Mouse (Mus musculus): ENCODE data around the gene Gga2. TPM values are rescaled to one million over a fixed set of nuclear protein-coding genes. Genes with fewer than 3 reads are reported as not detected.
A peak's percentile ranks its signal among the peaks of the same experiment; 100 is the strongest.

Gene Gga2
- total RNA-seq, 1 experiment from 2014 or later, result 20.3 TPM

GRCm38 (mm10) chr7:122012370-122012769, 8.7 kb downstream of the Gga2 start:
- DNase-seq, result peak; percentile 20

GRCm38 (mm10) chr7:122000396-122000795, 20.6 kb downstream of the Gga2 start:
- DNase-seq, result no peak

GRCm38 (mm10) chr7:121995961-121996360, 25.1 kb downstream of the Gga2 start:
- no peak for DNase-seq

GRCm38 (mm10) chr7:121981307-121981871, 39.6 kb downstream of the Gga2 start, which contains the start of gene Cog7:
TSS of gene Cog7 (minus strand) at chr7:121981711.
- DNase-seq, result peak; percentile 94

- DNase-seq, result peak; percentile 75
Measured at GRCm38 (mm10) chr7:121975031-121975430, 46.0 kb downstream of the Gga2 start.

- no peak for DNase-seq
Measured at GRCm38 (mm10) chr7:121971698-121972097, 49.3 kb downstream of the Gga2 start.

- no peak for DNase-seq
Measured at GRCm38 (mm10) chr7:121970250-121970649, 50.8 kb downstream of the Gga2 start.

- no peak for DNase-seq
Measured at GRCm38 (mm10) chr7:121968816-121969215, 52.2 kb downstream of the Gga2 start.

- DNase-seq, result no peak
Measured at GRCm38 (mm10) chr7:121968242-121968641, 52.8 kb downstream of the Gga2 start.

- DNase-seq, result peak; percentile 36
Measured at GRCm38 (mm10) chr7:121966169-121966568, 54.9 kb downstream of the Gga2 start.

GRCm38 (mm10) chr7:121963883-121964398, 57.1 kb downstream of the Gga2 start:
- DNase-seq, result peak; percentile 42

GRCm38 (mm10) chr7:121962571-121962959, 58.5 kb downstream of the Gga2 start:
- DNase-seq, result no peak

- no peak for DNase-seq
Measured at GRCm38 (mm10) chr7:121961913-121962570, 59.0 kb downstream of the Gga2 start.

GRCm38 (mm10) chr7:121955802-121956201, 65.2 kb downstream of the Gga2 start:
- no peak for DNase-seq

GRCm38 (mm10) chr7:121954891-121955669, 65.9 kb downstream of the Gga2 start:
- no peak for DNase-seq

- DNase-seq, result no peak
Measured at GRCm38 (mm10) chr7:121947513-121947912, 73.5 kb downstream of the Gga2 start.

GRCm38 (mm10) chr7:121946196-121946595, 74.8 kb downstream of the Gga2 start:
- DNase-seq, result no peak

GRCm38 (mm10) chr7:121942371-121942770, 78.7 kb downstream of the Gga2 start:
- no peak for DNase-seq

- DNase-seq, result no peak
Measured at GRCm38 (mm10) chr7:121941640-121942039, 79.4 kb downstream of the Gga2 start.

GRCm38 (mm10) chr7:121941016-121941415, 80.0 kb downstream of the Gga2 start:
- no peak for DNase-seq

GRCm38 (mm10) chr7:121939729-121940128, 81.3 kb downstream of the Gga2 start:
- peak; percentile 21 for DNase-seq

GRCm38 (mm10) chr7:121939244-121939643, 81.8 kb downstream of the Gga2 start:
- no peak for DNase-seq
